ENCODE assay signal across 11 mouse cellular contexts in genomic region chr5:119791664-119792063, GRCm38 (mm10). TPM values are rescaled to one million over a fixed set of nuclear protein-coding genes. Genes with fewer than 3 reads are reported as not detected.
"Had no signal": no experiment of that assay in that cellular context is flagged by ENCODE, and none has a peak within 500 bp of the region (broad histone marks: within the 10 kb centered on the region; RNA-seq: fewer than 3 reads in every experiment).

No protein-coding gene starts in this region.

- H3K27ac ChIP-seq: liver, embryonic 15.5 days; midbrain, embryonic 13.5 days; stomach, postnatal 0 days had no signal

- H3K9ac ChIP-seq: liver, embryonic 15.5 days; midbrain, embryonic 13.5 days had no signal

- H3K4me3 ChIP-seq: liver, embryonic 15.5 days; midbrain, embryonic 13.5 days had no signal

- DNase-seq: kidney, adult 8-10 months; kidney, postnatal 25 days; lung, postnatal 14 days; right cerebral cortex, adult 18-20 months; thymus, postnatal 4 days had no signal

- H3K36me3 ChIP-seq: liver, embryonic 15.5 days; midbrain, embryonic 13.5 days had no signal

- H3K4me2 ChIP-seq: liver, embryonic 11.5 days; liver, embryonic 15.5 days; midbrain, embryonic 13.5 days had no signal

- H3K9me3 ChIP-seq: liver, embryonic 15.5 days had no signal

- ATAC-seq: inflammation-experienced regulatory T-cells, adult 6 months; intestine, postnatal 0 days; midbrain, embryonic 13.5 days had no signal

- H3K4me1 ChIP-seq: liver, embryonic 15.5 days; midbrain, embryonic 13.5 days had no signal

RNA-seq across cellular contexts. Expression of gene Tbx5, which starts 40.8 kb away (rescaled TPM):
- polyA plus RNA-seq: inflammation-experienced regulatory T-cells, adult 6 months; intestine, postnatal 0 days; midbrain, embryonic 13.5 days had no signal
